Mouse (Mus musculus) embryonic fibroblast, embryonic 13.5 days (primary cell): ENCODE data around the gene Dzip1l.

Source experiments
- CTCF ChIP-seq: IDR thresholded peaks from 2 replicates; pipeline ENCODE4 v1.5.1; 2011; ENCODE audit warnings: mild to moderate bottlenecking, control low read depth, low read length, moderate library complexity, borderline replicate concordance; ENCODE audit not compliant: insufficient read depth
- POLR2A ChIP-seq: IDR thresholded peaks from 2 replicates; pipeline ENCODE4 v1.6.1; 2011; ENCODE audit warnings: low read depth, mild to moderate bottlenecking, control low read depth, low read length, moderate library complexity

DNA sequence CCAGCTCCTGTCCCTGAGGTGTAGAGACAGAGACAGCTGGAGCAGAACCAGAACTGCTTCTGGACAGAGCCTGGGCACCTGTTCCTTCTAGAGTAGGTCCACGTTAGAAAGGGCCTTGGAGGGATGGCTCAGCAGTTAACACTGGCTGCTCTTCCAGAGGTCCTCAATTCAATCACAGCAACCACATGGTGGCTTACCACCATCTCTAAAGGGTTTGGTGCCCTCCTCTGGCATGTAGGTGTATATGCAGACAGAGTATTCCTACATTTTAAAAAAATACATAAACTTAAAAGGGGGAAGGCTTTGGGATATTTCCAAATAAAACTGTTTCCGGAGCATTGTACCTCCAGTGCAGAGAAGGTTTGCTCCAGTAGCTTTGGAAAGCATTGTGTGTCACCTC, 48.6 kb upstream of the Dzip1l start:
- no peak for TF ChIP-seq CTCF
- no peak for TF ChIP-seq POLR2A
